Comparison of ENCODE assay signal across 8 mouse cellular contexts in the genomic region with DNA sequence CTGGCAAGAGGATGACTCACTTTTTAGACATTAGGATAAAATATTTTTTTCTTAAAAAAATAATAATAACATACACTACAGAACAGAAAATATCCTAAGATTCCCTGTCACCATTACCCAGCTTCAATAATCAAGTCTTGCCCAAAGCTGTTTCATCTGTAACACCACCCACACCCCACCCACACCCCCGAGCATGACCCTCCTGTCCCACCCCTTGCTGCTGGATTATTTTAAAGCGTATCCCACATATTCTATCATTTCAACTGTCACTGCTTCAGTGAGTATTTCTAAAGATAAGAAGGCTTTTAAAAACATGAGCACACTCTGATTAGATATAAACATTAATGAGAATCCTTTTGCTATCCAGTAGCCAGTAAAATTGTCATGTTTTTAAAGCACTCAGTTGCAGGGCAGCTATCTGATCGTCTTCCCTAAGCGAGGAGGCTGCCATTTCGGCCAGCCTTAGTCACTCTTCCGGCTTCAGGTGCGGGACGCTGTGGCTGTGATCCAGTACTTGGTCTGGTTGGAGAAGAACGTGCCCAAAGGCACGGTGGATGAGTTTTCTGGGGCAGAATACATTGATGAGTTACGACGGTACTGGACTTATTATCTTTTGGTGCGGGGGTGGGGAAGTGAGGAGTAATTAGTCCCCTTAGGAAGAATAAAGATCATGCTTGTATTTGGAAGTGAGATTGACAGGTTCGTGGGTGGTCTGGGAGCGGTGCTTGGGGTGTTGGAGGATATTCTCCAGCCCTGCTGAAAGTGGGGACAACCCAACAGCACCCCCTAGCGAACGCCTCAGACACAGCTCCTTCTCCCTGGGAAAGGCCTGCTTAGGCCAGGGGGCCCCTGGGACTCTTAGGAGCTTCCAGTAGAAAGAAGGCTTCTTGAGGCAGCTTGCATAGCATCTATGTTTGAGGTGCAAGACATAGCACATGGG. TPM values are rescaled to one million over a fixed set of nuclear protein-coding genes. Genes with fewer than 3 reads are reported as not detected.
DNase-seq lines count a peak whose midpoint lies in the region; ATAC-seq and TF ChIP-seq lines count a peak whose summit lies in the region.

No protein-coding gene starts in this region.

- WGBS in midbrain, embryonic 11.5 days, result 27% methylated on average over 17 of the region's 17 CpGs

- DNase-seq in lung, adult 18-20 months, result peak; percentile 40 to 68
- no peak for DNase-seq in lung, postnatal 25 days (ENCODE audit: low spot score)
- DNase-seq in gastrocnemius, postnatal 25 days, result peak; percentile 22
- peak; percentile 76 for DNase-seq in induced T-regulatory cell, adult 2 months (ENCODE audit: low read depth)
- DNase-seq in left cerebral cortex, postnatal 36 days (ENCODE audit: low spot score in 2 of 2), result peak; percentile 34 to 35
- peak; percentile 90 for DNase-seq in midbrain, embryonic 11.5 days (ENCODE audit: low spot score, missing footprints)
- DNase-seq in spleen, postnatal 10 days (ENCODE audit: low spot score in 2 of 2), result peak; percentile 54 to 72

- peak; percentile 58 for TF ChIP-seq CTCF in cortical plate, adult 2 months (IDR thresholded peaks at IDR 0.05; ENCODE audit: extremely low read depth, insufficient read depth, low read length)

- H3K36me3 ChIP-seq in midbrain, embryonic 11.5 days (ENCODE audit: control insufficient read depth, insufficient read depth, low read length), result no peaks in the 10 kb centered on the region

- H3K27ac ChIP-seq in cortical plate, adult 2 months (ENCODE audit: insufficient read depth, low read length), result no peak overlapping the region
- H3K27ac ChIP-seq in midbrain, embryonic 11.5 days (ENCODE audit: low read depth, low read length), result no peak overlapping the region

- no peak for TF ChIP-seq POLR2A in cortical plate, adult 2 months (IDR thresholded peaks at IDR 0.05; ENCODE audit: extremely low read depth, insufficient read depth, low read length)

- peak; percentile 48; the same call in 1 of the 2 replicates for ATAC-seq in midbrain, embryonic 11.5 days (ENCODE audit: low FRiP score)

- no peak overlapping the region for H3K4me2 ChIP-seq in midbrain, embryonic 11.5 days

- no peak overlapping the region for H3K9ac ChIP-seq in midbrain, embryonic 11.5 days (ENCODE audit: low read length)

- intact Hi-C loops in left cerebral cortex, postnatal 36 days (cut with DNase I), result loop anchor here (1.0 kb wide), 1 partner anchor 132 kb away; no protein-coding TSS in a partner anchor

- H3K4me3 ChIP-seq in cortical plate, adult 2 months (ENCODE audit: insufficient read depth, low read length), result no peak overlapping the region
- H3K4me3 ChIP-seq in midbrain, embryonic 11.5 days (ENCODE audit: low read depth, low read length), result no peak overlapping the region

- no peaks in the 10 kb centered on the region for H3K27me3 ChIP-seq in midbrain, embryonic 11.5 days (ENCODE audit: control insufficient read depth, insufficient read depth, low read length)

- no peaks in the 10 kb centered on the region for H3K4me1 ChIP-seq in cortical plate, adult 2 months (ENCODE audit: control insufficient read depth, insufficient read depth, low read length)
- no peaks in the 10 kb centered on the region for H3K4me1 ChIP-seq in midbrain, embryonic 11.5 days (ENCODE audit: control insufficient read depth, insufficient read depth, low read length)

- no peaks in the 10 kb centered on the region for H3K9me3 ChIP-seq in midbrain, embryonic 11.5 days (ENCODE audit: control insufficient read depth, low read length)

RNA-seq across cellular contexts. Expression of a gene that starts 15.9 kb away (rescaled TPM):
- 0.28 and 0.54 TPM in 2 replicates for polyA plus RNA-seq in cortical plate, adult 2 months (2012; rRNA removed)
- 1 to 10 TPM in 1 of 2 experiments, under 1 TPM in 1; 0.41 to 1.0 TPM for total RNA-seq in gastrocnemius, postnatal 25 days (2021)
- total RNA-seq in left cerebral cortex, postnatal 36 days (2021), result under 1 TPM; 0.15 to 0.16 TPM
- 2.2 and 2.9 TPM in 2 replicates for polyA plus RNA-seq in midbrain, embryonic 11.5 days (2014; fragmentation: Nextera tagmentation; extraction: Ambion mirVana)

RNA-seq across cellular contexts. Expression of a gene that starts 21.8 kb away (rescaled TPM):
- polyA plus RNA-seq in cortical plate, adult 2 months (2012; rRNA removed), result 1.6 and 2.3 TPM in 2 replicates
- total RNA-seq in gastrocnemius, postnatal 25 days (2021), result under 1 TPM; 0.23 to 0.48 TPM
- total RNA-seq in left cerebral cortex, postnatal 36 days (2021), result 1 to 10 TPM; 1.2 to 1.5 TPM
- 1.1 and 1.2 TPM in 2 replicates for polyA plus RNA-seq in midbrain, embryonic 11.5 days (2014; fragmentation: Nextera tagmentation; extraction: Ambion mirVana)
